Comparison of ENCODE assay signal across 12 mouse cellular contexts in the genomic region with DNA sequence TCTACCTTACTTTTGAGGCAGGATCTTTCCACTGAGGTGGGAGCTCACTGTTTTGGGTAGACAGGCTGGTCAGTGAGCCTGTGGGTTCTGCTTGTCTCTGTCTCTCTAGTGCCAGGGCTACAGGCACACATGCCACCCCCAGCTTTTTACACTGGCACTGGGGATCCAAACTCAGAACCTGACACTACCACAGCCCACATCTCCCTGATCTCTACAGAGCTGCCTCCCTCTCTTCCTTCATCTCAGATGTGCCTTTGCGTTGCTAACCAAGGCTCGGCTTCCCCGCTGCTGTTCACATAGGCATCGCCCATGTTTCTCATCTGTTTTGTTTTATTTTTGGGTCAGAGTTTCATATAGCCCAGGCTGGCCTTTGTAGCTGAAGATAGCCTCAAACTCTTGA. TPM values are rescaled to one million over a fixed set of nuclear protein-coding genes. Genes with fewer than 3 reads are reported as not detected.
DNase-seq lines count a peak whose midpoint lies in the region; ATAC-seq lines count a peak whose summit lies in the region.
"Had no signal": no experiment of that assay in that cellular context is flagged by ENCODE, and none has a peak within 500 bp of the region (broad histone marks: within the 10 kb centered on the region; RNA-seq: fewer than 3 reads in every experiment).

No protein-coding gene starts in this region.

- H3K27ac ChIP-seq in heart, embryonic 15.5 days, result peak overlapping the region; percentile 24
- peak overlapping the region; percentile 63 for H3K27ac ChIP-seq in liver, embryonic 12.5 days
- H3K27ac ChIP-seq: forebrain, embryonic 13.5 days; hindbrain, embryonic 13.5 days; midbrain, embryonic 12.5 days had no signal

- intact Hi-C loops in heart, postnatal 25 days (cut with DNase I), result no loop called here

- no peaks in the 10 kb centered on the region for H3K9me3 ChIP-seq in heart, embryonic 15.5 days (replicated peaks)
- H3K9me3 ChIP-seq in megakaryocyte, embryonic 14.5 days, result no peaks in the 10 kb centered on the region
- H3K9me3 ChIP-seq in liver, embryonic 12.5 days (replicated peaks), result no peaks in the 10 kb centered on the region
- H3K9me3 ChIP-seq: forebrain, embryonic 13.5 days; hindbrain, embryonic 13.5 days; midbrain, embryonic 12.5 days had no signal

- WGBS in heart, embryonic 15.5 days, result 78% methylated on average over 4 of the region's 4 CpGs
- WGBS in liver, embryonic 12.5 days (ENCODE audit: insufficient replicate concordance), result 77% methylated on average over 4 of the region's 4 CpGs

- H3K4me2 ChIP-seq in heart, embryonic 15.5 days, result no peak overlapping the region
- H3K4me2 ChIP-seq in liver, embryonic 12.5 days, result no peak overlapping the region
- H3K4me2 ChIP-seq: forebrain, embryonic 13.5 days; hindbrain, embryonic 13.5 days; midbrain, embryonic 12.5 days had no signal

- H3K9ac ChIP-seq in heart, embryonic 15.5 days, result no peak overlapping the region
- H3K9ac ChIP-seq in liver, embryonic 12.5 days, result no peak overlapping the region
- H3K9ac ChIP-seq: forebrain, embryonic 13.5 days; hindbrain, embryonic 13.5 days; midbrain, embryonic 12.5 days had no signal

- no peak for ATAC-seq in heart, embryonic 15.5 days (replicated peaks; ENCODE audit: insufficient number of reproducible peaks, insufficient read depth, low FRiP score, low read depth)
- ATAC-seq in megakaryocyte, adult 5-6 weeks (ENCODE audit: poor library complexity, severe bottlenecking), result no peak
- no peak for ATAC-seq in liver, embryonic 12.5 days
- ATAC-seq: forebrain, embryonic 13.5 days had no signal

- H3K4me1 ChIP-seq in heart, embryonic 15.5 days (replicated peaks), result no peaks in the 10 kb centered on the region; the same call in 1 of the 2 replicates
- H3K4me1 ChIP-seq in megakaryocyte, embryonic 14.5 days, result peaks cover 33% of the 10 kb centered on the region
- H3K4me1 ChIP-seq in liver, embryonic 12.5 days, result no peaks in the 10 kb centered on the region
- H3K4me1 ChIP-seq: forebrain, embryonic 13.5 days; hindbrain, embryonic 13.5 days; midbrain, embryonic 12.5 days had no signal

- DNase-seq in heart, postnatal 25 days (ENCODE audit: low spot score), result no peak
- peak; percentile 48 to 52 for DNase-seq in thymus, postnatal 36 days
- DNase-seq in frontal cortex, postnatal 14 days (ENCODE audit: low spot score in 2 of 2), result no peak
- no peak for DNase-seq in layer of hippocampus, postnatal 25 days (ENCODE audit: extremely low spot score in 1 of 2, low spot score in 1 of 2)
- DNase-seq: cerebellum, postnatal 14 days had no signal

- no peaks in the 10 kb centered on the region for H3K36me3 ChIP-seq in heart, embryonic 15.5 days
- H3K36me3 ChIP-seq in megakaryocyte, embryonic 14.5 days (replicated peaks; ENCODE audit: low read length), result no peaks in the 10 kb centered on the region
- no peaks in the 10 kb centered on the region for H3K36me3 ChIP-seq in liver, embryonic 12.5 days
- H3K36me3 ChIP-seq: hindbrain, embryonic 13.5 days; midbrain, embryonic 12.5 days had no signal

- H3K4me3 ChIP-seq in heart, embryonic 15.5 days, result no peak overlapping the region
- H3K4me3 ChIP-seq in megakaryocyte, embryonic 14.5 days (replicated peaks), result peak overlapping the region; percentile 84
- H3K4me3 ChIP-seq in liver, embryonic 12.5 days, result no peak overlapping the region
- H3K4me3 ChIP-seq: forebrain, embryonic 13.5 days; hindbrain, embryonic 13.5 days; midbrain, embryonic 12.5 days had no signal

- no peaks in the 10 kb centered on the region for H3K27me3 ChIP-seq in heart, embryonic 15.5 days
- no peaks in the 10 kb centered on the region for H3K27me3 ChIP-seq in megakaryocyte, embryonic 14.5 days (replicated peaks)
- H3K27me3 ChIP-seq in liver, embryonic 12.5 days (replicated peaks), result no peaks in the 10 kb centered on the region
- H3K27me3 ChIP-seq: forebrain, embryonic 13.5 days; hindbrain, embryonic 13.5 days; midbrain, embryonic 12.5 days had no signal

RNA-seq across cellular contexts. Expression of gene Tyrobp, which starts 19.9 kb away (rescaled TPM):
- polyA plus RNA-seq in heart, embryonic 15.5 days (2015; fragmentation: Nextera tagmentation; extraction: Ambion mirVana), result 27.1 and 46.0 TPM in 2 replicates
- 10 to 100 TPM; 17.7 to 18.4 TPM for total RNA-seq in heart, postnatal 25 days (2021)
- 20.9 and 273 TPM in 2 replicates for polyA plus RNA-seq in megakaryocyte, embryonic 14.5 days (2012; ENCODE audit: insufficient read depth, low replicate concordance)
- 2,723 and 2,838 TPM in 2 replicates for total RNA-seq in megakaryocyte, adult 5-6 weeks (2015)
- 1,463 and 1,715 TPM in 2 replicates for total RNA-seq in megakaryocyte, adult 5-6 weeks (2017)
- polyA plus RNA-seq in liver, embryonic 12.5 days (2016; fragmentation: Nextera tagmentation; extraction: Ambion mirVana), result 51.1 and 52.7 TPM in 2 replicates
- 10 to 100 TPM; 28.8 to 31.4 TPM for total RNA-seq in layer of hippocampus, postnatal 25 days (2021)

RNA-seq across cellular contexts. Expression of gene Hcst, which starts 26.0 kb away (rescaled TPM):
- 0.98 and 2.7 TPM in 2 replicates for polyA plus RNA-seq in heart, embryonic 15.5 days (2015; fragmentation: Nextera tagmentation; extraction: Ambion mirVana)
- not detected for total RNA-seq in heart, postnatal 25 days (2021)
- 11.1 and 14.2 TPM in 2 replicates for polyA plus RNA-seq in megakaryocyte, embryonic 14.5 days (2012; ENCODE audit: insufficient read depth, low replicate concordance)
- total RNA-seq in megakaryocyte, adult 5-6 weeks (2015), result 45.8 and 47.6 TPM in 2 replicates
- 13.3 and 18.5 TPM in 2 replicates for total RNA-seq in megakaryocyte, adult 5-6 weeks (2017)
- 3.0 and 4.1 TPM in 2 replicates for polyA plus RNA-seq in liver, embryonic 12.5 days (2016; fragmentation: Nextera tagmentation; extraction: Ambion mirVana)
- total RNA-seq in layer of hippocampus, postnatal 25 days (2021), result 1 to 10 TPM in 1 of 2 experiments, under 1 TPM in 1; 0.98 to 1.0 TPM
- polyA plus RNA-seq: midbrain, embryonic 12.5 days had no signal

RNA-seq across cellular contexts. Expression of gene Nfkbid, which starts 27.9 kb away (rescaled TPM):
- polyA plus RNA-seq in heart, embryonic 15.5 days (2015; fragmentation: Nextera tagmentation; extraction: Ambion mirVana), result 0.76 and 1.5 TPM in 2 replicates
- under 1 TPM; 0.20 to 0.47 TPM for total RNA-seq in heart, postnatal 25 days (2021)
- polyA plus RNA-seq in megakaryocyte, embryonic 14.5 days (2012; ENCODE audit: insufficient read depth, low replicate concordance), result 8.3 and 10.0 TPM in 2 replicates
- 23.0 and 28.6 TPM in 2 replicates for total RNA-seq in megakaryocyte, adult 5-6 weeks (2015)
- 13.3 and 17.2 TPM in 2 replicates for total RNA-seq in megakaryocyte, adult 5-6 weeks (2017)
- 1.5 and 2.1 TPM in 2 replicates for polyA plus RNA-seq in liver, embryonic 12.5 days (2016; fragmentation: Nextera tagmentation; extraction: Ambion mirVana)
- 1 to 10 TPM; 2.9 to 3.0 TPM for total RNA-seq in layer of hippocampus, postnatal 25 days (2021)

RNA-seq across cellular contexts. Expression of gene Lrfn3, which starts 31.1 kb away (rescaled TPM):
- 1.4 and 2.1 TPM in 2 replicates for polyA plus RNA-seq in heart, embryonic 15.5 days (2015; fragmentation: Nextera tagmentation; extraction: Ambion mirVana)
- total RNA-seq in heart, postnatal 25 days (2021), result 1 to 10 TPM in 1 of 2 experiments, under 1 TPM in 1; 0.95 to 1.3 TPM
- not detected in 2 replicates for polyA plus RNA-seq in megakaryocyte, embryonic 14.5 days (2012; ENCODE audit: insufficient read depth, low replicate concordance)
- total RNA-seq in megakaryocyte, adult 5-6 weeks (2015), result 0.11 TPM in 1 of 2 replicates, not detected in the other
- not detected in 2 replicates for total RNA-seq in megakaryocyte, adult 5-6 weeks (2017)
- polyA plus RNA-seq in liver, embryonic 12.5 days (2016; fragmentation: Nextera tagmentation; extraction: Ambion mirVana), result 1.9 and 2.1 TPM in 2 replicates
- 10 to 100 TPM; 33.6 to 34.7 TPM for total RNA-seq in layer of hippocampus, postnatal 25 days (2021)

RNA-seq across cellular contexts. Expression of gene Aplp1, which starts 51.7 kb away (rescaled TPM):
- polyA plus RNA-seq in heart, embryonic 15.5 days (2015; fragmentation: Nextera tagmentation; extraction: Ambion mirVana), result 14.7 and 21.7 TPM in 2 replicates
- 1 to 10 TPM; 3.5 TPM for total RNA-seq in heart, postnatal 25 days (2021)
- 2.1 and 5.5 TPM in 2 replicates for polyA plus RNA-seq in megakaryocyte, embryonic 14.5 days (2012; ENCODE audit: insufficient read depth, low replicate concordance)
- 0.07 and 0.25 TPM in 2 replicates for total RNA-seq in megakaryocyte, adult 5-6 weeks (2015)
- 0.08 TPM in 1 of 2 replicates, not detected in the other for total RNA-seq in megakaryocyte, adult 5-6 weeks (2017)
- polyA plus RNA-seq in liver, embryonic 12.5 days (2016; fragmentation: Nextera tagmentation; extraction: Ambion mirVana), result 7.5 and 8.2 TPM in 2 replicates
- total RNA-seq in layer of hippocampus, postnatal 25 days (2021), result 1,000 to 10,000 TPM; 1,227 to 1,377 TPM

Comparison
In these comparisons a context has a peak if more than half of its experiments do, and no peak if none do; other contexts are left out.
1. DNase-seq: peak in thymus, postnatal 36 days (2 of 2); none in heart, postnatal 25 days (single experiment), frontal cortex, postnatal 14 days (0 of 2) and layer of hippocampus, postnatal 25 days (0 of 2).
2. RNA of gene Tyrobp, which starts 19.9 kb away (total RNA-seq): 1,463 to 2,838 TPM in megakaryocyte, adult 5-6 weeks; 28.8 to 31.4 TPM in layer of hippocampus, postnatal 25 days and 17.7 to 18.4 TPM in heart, postnatal 25 days; every median in the first group is over 10 times any median in the second.
3. RNA of gene Hcst, which starts 26.0 kb away (total RNA-seq): 13.3 to 47.6 TPM in megakaryocyte, adult 5-6 weeks; 0.98 to 1.0 TPM in layer of hippocampus, postnatal 25 days and not detected in heart, postnatal 25 days; every median in the first group is over 4 times any median in the second.